Mouse (Mus musculus): Measurements from ENCODE around the gene Yif1b.
"Not testable (repeated sequence)": the region's sequence is repeated elsewhere in the genome, so short reads cannot be mapped to it uniquely, and the experiment has no call there.

Gene Yif1b

DNA sequence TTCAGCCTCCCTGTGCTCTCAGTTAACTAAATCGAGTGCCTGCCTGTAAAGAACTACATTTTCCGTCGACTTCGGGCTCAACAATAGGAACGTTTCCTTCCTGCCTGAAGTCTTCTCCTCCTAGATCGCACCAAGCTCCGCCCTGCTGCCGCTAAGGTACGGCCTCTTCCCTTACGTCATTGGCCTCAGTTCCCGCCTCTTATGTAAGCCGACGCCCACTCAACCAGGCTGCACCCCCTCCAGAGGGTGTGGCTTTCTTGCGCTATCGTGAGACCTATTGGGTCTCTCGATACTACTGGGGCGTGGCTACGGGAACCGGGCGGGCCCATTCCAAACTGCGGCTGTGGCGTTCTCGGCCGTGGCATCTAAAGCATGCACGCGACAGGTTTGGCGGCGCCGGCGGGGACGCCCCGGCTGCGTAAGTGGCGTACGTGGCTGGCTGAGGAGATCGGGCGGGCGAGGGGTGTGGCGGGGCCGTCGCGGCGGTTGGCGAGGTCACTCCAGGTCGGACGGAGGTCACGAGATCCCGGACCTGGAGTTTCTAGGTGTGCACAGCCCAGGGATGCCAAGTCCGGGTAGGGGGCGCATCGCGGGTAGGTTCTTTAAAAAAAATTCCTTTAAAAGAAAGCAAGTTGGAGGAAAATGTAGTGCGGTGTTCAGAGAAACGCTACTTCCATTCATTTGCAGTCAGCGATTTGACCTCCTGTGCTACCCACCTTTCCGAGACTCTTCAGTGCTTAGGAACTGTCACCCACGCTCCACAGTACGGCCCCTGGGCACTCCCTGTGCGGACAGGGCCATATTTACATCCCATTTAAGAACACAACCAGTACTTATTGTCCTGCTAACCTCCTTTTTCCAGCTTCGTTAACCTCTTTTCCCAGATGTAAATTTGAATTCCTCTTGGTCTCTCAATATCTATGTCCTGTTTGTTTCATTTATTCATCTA is at the start of gene Yif1b:
TSS of gene Yif1b (plus strand) at position 311 of the 949 bp plus-strand sequence.
- DNase-seq (ENCODE audit: low read depth, low spot score) = peak; percentile 99

DNA sequence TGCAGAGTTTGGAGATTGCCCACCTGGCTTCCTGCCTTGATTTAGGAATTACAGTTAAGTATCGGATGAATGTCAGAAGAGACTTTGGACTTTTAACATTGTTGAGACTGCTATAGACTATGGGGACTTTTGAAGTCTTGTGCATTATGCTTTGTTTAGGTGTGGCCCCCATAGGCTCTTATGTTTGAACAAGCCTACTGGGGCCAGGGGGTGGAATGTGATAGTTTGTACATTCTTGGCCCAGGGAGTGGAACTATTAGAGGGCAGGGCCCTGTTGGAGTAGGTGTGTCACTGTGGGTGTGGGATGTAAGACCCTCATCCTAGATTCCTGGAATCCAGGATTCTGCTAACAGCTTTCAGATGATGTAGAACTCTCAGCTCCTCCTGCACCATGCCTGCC is 43.9 kb upstream of the Yif1b start:
- peak; percentile 64 for DNase-seq (ENCODE audit: low read depth, low spot score)

DNA sequence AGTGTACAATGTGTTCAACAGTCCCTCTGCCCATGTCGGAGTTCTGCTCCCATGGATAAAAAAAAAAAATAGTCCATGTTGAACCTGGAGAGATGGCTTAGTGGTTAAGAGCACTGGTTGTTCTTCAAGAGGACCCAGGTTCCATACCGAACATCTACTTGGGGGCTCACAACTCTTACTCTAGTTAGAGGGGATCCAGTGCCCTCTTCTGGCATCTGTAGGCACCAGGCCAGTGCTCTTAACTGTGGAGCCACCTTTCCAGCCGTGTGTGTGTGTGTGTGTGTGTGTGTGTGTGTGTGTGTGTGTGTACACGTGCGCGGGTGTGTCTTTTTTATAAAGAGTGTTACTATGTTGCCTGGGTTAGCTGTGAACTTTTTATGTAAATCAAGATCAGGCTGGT is 35.6 kb upstream of the Yif1b start:
- no peak for DNase-seq (ENCODE audit: low read depth, low spot score)

DNA sequence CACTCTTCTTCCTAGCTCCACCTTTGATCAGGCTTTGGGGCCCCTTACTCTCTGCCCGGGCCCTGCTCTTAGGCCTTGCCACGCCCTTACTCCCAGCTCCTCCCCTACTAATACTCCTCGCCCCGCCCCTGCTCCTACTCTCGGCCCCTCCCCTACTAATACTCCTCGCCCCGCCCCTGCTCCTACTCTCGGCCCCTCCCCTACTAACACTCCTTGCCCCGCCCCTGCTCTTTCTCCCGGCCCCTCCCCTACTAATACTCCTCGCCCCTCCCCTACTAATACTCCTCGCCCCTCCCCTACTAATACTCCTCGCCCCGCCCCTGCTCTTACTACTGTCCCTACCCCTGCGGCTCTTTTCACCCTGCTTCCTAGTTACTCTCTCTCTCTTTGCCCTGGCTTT is 27.1 kb upstream of the Yif1b start:
- DNase-seq (ENCODE audit: low read depth, low spot score) = not testable (repeated sequence)

DNA sequence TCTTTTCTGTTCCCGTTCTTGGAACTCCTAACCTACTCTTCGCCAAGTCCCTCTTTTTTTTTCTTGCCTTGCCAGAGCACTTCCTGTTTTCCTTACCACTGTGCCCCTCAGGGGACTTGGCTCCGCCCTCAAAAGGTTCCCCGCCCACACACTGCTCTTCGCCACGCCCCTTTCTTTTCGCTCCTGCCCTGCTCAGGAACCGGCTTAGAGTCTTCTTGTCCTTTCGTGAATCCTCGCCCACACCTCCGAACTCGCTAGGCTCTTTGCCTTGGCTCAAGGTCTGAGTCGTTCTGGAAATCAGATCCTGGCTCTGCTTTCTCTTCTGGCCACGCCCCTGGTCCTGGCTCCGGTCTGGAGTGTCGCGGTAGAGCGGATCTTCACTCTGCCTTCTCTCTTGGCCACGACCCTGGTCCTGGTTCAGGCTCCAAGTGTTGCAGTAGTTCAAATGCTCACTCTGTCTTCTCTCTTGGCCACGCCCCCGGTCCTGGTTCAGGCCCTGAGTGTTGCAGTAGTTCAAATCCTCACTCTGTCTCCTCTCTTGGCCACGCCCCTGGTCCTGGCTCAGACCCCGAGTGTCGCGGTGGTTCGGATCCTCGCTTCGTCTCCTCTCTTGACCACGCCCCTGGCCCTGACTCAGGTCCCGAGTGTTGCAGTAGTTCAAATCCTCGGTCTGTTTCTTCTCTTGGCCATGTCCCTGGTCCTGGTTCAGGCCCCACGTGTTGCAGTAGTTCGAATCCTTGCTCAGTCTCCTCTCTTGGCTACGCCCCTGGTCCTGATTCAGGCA is 26.5 kb upstream of the Yif1b start:
- DNase-seq (ENCODE audit: low read depth, low spot score) = peak; percentile 94

DNA sequence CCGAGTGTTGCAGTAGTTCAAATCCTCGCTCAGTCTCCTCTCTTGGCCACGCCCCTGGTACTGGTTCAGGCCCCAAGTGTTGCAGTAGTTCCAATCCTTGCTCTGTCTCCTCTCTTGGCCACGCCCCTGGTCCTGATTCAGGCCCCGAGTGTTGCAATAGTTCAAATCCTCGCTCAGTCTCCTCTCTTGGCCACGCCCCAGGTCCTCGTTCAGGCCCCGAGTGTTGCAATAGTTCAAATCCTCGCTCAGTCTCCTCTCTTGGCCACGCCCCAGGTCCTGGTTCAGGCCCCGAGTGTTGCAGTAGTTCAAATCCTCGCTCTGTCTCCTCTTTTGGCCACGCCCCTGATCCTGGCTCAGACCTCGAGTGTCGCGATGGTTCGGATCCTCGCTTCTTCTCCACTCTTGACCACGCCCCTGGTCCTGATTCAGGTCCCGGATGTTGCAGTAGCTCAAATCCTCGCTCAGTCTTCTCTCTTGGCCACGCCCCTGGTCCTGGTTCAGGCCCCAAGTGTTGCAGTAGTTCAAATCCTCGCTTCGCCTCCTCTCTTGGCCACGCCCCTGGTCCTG is 25.8 kb upstream of the Yif1b start:
- DNase-seq (ENCODE audit: low read depth, low spot score) = peak; percentile 96

DNA sequence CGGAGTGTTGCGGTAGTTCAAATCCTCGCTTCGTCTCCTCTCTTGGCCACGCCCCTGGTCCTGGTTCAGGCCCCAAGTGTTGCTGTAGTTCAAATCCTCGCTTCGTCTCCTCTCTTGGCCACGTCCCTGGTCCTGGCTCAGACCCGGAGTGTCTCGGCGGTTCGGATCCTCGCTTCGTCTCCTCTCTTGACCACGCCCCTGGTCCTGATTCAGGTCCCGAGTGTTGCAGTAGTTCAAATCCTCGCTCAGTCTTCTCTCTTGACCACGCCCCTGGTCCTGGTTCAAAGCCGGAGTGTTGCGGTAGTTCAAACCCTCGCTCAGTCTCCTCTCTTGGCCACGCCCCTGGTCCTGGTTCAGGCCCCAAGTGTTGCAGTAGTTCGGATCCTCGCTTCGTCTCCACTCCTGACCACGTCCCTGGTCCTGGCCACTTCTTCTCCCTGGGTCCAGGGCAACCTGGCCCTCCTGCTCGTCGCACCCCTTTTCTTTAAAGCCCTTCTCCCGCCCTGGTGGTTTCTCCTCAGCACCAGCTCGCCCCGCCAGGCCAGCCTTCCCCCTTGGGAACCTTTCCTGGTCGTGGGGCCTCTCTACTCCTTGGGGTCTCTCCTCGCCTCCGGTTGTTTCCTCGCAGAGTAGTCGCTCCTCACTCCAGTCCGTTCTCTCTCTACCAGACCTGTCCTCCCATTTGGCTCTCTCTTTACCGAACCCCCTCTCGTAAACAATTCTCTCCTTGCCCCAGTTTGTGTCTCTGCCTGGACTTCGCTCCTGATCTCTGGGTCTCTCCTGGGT is 25.2 kb upstream of the Yif1b start:
- not testable (repeated sequence) for DNase-seq (ENCODE audit: low read depth, low spot score)

DNA sequence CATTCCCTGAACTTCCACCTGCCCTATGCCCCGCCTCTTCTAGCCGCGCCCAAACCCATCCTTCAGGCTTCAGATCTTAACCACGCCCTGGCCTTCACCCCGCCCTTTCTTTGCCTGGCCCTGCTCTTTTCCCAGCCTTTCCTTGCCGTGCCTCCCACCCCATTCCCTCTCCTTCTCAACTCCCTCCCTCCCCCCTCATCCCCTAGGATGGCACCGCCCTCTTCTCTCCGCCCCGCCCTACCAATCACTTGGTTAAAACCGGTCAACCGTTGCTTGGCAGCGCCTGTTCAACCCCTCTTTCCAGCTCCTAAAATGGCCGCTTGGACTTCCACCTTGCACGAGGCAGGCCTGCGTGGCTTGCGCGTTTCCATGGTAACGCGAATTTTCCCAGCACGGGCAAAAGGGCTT is 24.4 kb upstream of the Yif1b start, which contains the start of gene Catsperg1:
TSS of gene Catsperg1 (minus strand) at position 361 of the 408 bp plus-strand sequence.
- DNase-seq (ENCODE audit: low read depth, low spot score) = peak; percentile 99

DNA sequence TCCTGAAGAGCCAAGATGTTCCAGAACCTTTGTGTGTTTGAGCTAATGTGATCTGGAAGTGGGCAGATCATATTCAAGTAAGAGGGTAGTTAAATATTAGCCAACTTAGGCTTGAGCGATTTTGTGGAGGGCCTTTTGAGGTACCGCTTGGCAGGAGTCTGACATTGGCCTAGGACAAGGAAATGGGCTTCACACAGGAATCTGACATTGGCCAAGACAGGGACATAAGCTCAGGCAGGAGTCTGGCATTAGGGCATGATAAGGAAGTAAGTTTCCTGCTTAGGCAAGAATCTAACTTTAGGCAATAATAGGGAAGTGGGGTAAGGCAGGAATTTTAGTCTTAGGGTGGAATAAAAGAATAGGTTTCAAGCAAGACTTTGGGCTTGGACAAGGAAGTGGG is 23.9 kb upstream of the Yif1b start:
- peak; percentile 36 for DNase-seq (ENCODE audit: low read depth, low spot score)

DNA sequence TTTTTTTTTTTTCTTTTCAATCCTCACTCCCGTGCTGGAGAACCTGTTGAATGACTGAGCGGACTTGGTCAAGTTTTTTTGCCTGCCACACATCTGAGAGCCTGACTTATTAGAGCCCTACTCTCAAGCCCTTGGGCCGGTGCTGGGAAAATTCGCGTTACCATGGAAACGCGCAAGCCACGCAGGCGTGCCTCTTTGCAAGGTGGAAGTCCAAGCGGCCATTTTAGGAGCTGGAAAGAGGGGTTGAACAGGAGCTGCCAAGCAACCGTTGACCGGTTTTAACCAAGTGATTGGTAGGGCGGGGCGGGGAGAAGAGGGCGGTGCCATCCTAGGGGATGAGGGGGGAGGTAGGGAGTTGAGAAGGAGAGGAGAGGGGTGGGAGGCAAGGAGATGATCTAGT is 23.3 kb upstream of the Yif1b start:
- DNase-seq (ENCODE audit: low read depth, low spot score) = peak; percentile 96

DNA sequence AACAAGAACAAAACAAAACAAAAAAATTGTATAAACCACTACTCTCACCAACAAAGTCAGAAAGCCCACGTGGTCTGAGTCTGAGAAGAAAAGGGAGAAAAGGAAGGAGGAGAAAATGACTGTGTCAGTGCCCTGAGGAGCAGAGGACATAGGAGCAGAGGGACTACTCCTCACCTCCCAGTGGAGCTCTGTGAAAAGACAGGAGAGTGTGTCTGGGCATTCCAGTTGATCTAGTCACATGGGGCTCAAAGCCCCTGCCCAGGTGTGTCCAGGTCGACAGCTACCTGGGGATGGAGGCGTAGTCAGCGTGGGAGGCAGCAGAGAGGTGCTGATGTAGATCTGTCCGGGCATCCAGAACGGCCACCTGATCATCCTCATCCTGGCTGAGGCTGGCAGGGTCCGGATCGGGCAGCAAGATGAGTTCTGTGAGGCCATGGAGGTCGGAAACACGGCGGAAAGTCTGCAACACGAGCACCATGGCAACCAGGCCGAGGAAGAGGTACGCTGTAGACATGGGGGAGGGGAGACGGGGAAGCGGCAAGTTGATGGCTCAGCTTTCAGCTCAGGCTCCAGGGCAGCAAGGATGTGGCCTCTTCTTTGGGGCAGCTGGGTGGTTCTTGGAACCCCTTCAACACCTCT is 13.3 kb upstream of the Yif1b start:
- peak; percentile 63 for DNase-seq (ENCODE audit: low read depth, low spot score)

DNA sequence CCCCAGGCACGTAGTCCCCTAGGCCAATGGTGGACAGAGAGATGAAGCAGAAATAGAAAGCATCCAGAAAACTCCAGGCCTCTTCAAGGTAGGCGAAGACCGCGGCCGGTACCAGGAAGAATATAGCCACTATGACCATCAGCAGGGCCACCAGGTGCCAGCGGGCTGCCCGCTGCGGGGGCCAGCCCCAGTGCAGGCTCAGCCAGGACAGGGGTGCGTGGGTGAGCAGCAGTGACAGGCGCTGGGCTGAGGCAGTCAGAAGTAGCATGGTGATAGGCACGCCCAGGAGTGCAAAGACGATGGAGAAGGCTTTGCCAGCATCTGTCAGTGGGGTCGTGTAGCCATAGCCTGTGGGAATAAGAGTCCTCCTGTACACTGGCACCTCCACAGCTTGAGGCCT is 12.6 kb upstream of the Yif1b start:
- DNase-seq (ENCODE audit: low read depth, low spot score) = no peak

DNA sequence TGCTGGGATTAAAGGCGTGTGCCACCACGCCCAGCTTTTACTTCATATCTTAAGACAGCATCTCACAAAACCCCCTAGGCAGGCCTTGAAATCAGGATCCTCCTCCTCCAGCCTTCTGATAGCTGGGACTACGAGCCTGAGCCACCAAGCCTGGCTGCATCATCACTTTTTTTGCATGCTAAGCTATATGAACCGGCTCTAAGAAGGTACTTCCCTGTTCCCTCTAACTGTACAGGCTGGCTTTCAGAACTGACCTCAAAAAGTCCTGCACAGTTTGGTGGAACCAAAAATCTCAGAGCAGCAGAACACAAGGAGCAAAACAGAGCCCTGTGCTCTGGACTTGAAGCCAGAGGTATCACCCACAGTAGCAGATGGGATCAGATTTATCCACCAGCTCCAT is 9.9 kb upstream of the Yif1b start:
- no peak for DNase-seq (ENCODE audit: low read depth, low spot score)

DNA sequence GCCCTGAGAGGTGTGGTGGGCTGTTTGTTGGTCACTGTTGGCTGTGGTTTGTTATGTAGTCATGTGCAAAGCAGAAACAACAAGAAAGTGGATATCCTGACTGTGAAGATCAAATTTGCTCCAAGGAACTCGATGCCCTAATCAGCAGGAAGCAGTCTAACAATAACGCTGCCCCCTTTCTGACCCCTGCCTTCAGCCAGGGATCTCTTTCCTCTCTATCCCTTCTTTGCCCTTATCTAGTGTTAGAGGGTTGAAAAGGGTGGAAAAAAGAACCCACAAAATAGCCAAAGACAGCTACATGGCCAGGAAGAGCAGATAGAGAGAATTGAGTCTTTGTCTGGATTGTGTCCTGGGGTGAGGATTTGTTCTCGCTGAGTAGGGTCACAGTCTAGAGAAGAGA is 7.6 kb upstream of the Yif1b start:
- DNase-seq (ENCODE audit: low read depth, low spot score) = no peak

DNA sequence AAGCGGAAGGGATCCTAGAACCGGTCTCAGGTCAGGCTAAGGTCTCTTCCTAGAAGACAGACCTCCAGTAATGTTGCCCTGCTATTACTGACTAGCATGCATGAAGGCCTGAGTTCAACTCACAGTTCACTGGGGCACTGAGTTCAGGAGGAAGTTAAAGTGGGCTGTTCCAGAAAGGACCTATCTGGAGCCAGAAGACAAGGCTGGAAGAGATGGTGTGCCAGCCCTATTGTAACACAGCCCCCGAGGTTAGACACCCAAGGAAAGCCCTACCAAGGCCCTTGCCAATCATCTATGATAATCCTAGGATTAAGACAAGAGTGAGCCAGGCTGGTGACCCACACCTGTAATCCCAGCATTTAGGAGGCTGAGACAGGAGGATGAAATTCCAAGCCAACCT is 6.6 kb upstream of the Yif1b start:
- no peak for DNase-seq (ENCODE audit: low read depth, low spot score)

DNA sequence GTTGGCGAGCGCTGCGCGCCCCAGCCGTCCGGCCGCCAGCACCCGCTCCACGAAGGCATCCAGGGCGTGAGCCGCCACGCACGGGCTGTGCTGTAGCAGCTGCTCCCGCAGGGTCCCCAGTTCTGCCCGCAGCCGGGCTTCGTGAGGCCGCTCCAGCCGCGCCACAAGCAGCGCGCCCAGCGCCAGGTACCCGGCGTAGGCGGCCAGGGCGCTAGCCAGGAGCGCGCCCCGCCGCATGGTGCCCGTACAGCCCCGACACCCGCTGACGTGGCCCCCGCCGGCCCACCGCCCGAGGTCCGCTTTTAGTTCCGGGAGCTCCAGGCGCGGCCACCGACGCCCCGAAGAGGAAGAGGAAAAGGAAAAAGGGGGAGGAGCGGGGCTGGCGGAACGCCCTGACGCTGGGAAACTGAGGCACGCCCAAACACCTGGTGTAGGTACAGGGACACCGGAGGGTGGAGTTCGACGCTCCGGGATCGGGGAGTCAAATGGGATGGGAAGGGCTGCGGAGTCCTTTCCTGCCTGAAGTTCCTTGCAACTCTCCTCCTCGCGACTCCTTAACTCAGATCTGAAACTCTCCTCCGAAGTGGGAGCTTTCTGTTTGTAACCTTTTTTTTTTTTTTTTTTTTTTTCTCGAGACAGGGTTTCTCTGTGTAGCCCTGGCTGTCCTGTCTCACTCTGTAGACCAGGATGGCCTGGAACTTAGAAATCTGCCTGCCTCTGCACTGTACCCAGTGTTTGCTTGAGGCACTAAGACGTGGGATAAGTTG is 5.7 kb upstream of the Yif1b start, which contains the start of gene Kcnk6:
TSS of gene Kcnk6 (minus strand) at position 269 of the 767 bp plus-strand sequence.
- DNase-seq (ENCODE audit: low read depth, low spot score) = peak; percentile 61

DNA sequence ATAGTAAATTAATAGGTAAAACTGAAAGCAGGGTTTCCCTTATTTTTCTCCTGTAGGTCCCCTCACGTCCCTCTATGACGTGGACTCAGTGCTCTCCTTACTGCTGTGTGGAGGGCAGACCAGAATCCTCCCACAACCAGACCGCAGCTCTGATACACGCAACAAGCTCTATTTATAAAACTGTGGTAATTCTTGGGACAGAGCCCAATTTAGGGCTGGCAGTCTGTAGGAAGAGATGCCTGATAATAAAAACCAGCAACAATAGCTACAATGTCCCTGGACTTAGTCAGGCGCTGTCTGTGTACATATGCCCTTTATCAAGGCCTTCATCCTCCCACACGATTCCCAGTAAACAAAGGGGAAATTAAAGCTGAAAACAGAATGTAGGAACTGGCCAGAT is 4.4 kb upstream of the Yif1b start:
- DNase-seq (ENCODE audit: low read depth, low spot score) = no peak

DNA sequence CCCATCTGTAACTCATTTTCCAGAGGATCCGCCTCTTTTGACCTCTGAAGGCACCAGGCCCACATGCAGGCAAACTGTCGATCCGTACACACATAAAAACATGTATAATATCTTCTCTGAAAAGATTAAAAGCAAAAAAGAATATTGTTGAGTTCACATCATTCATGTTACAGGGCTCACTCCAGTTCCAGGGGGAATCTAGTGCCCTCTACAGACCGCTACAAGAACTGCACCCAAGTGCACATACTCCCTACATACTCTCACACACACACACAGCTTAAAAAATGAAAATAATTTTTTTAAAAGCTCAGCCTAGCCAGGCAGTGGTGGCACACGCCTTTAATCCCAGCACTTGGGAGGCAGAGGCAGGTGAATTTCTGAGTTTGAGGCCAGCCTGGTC is 3.5 kb upstream of the Yif1b start:
- DNase-seq (ENCODE audit: low read depth, low spot score) = peak; percentile 65

DNA sequence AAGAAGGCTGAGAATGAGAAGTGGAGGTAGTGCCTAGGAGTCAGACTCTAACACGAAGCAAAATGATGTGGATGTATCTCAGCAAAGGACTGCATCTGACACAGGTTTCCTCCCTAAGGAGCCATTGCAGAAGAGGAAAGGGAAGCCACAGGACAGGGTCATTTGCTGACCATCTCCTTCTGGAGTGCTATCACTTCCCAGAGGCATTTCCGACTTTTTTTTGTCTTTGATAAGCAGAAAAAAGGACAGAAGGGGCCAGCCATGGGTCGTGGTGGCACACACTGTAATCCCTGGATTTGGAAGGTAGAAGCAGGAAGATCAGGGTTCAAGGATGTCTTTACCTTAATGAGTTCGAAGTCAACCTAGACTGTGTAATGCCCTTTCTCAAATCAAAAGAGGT is 1.5 kb upstream of the Yif1b start:
- DNase-seq (ENCODE audit: low read depth, low spot score) = no peak

DNA sequence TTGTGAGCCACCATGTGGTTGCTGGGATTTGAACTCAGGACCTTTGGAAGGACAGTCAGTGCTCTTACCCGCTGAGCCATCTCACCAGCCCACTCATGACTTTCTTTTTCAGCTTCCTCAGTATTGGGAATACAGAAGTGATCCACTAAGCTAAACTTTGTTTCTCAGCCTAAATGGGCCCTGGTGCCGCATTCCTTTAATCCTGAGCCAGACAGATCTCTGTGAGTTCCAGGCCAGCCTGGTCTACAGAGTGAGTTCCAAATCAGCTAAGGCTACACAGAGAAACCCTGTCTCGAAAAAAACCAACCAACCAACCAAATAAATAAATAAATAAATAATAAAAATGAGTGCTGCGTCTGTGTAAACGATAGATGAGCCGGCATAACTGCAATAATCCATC is 533 bp upstream of the Yif1b start:
- peak; percentile 28 for DNase-seq (ENCODE audit: low read depth, low spot score)
